ENCODE assay signal across 32 mouse cellular contexts in the genomic region with DNA sequence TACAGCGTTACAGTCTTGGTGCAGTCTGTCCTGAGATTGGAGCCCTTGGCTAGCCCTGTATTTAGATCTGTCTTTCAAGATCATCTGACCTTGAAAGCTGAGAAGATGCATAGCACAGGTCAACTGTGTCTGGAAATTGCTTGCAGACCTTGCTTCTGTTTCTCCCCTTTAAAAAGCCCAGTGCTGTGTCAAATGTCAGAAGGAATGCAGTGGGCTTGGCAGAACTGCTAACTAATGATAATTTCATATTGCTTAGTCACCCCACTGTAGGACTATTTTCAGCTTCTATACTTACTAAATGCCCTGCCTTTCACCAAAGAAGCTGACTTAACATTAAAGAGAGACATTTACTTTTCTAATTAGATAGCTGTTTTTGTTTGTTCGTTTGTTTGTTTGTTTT. TPM values are rescaled to one million over a fixed set of nuclear protein-coding genes. Genes with fewer than 3 reads are reported as not detected.
A peak's percentile ranks its signal among the peaks of the same experiment; 100 is the strongest.
DNase-seq lines count a peak whose midpoint lies in the region; ATAC-seq lines count a peak whose summit lies in the region.
"Had no signal": no experiment of that assay in that cellular context is flagged by ENCODE, and none has a peak within 500 bp of the region (broad histone marks: within the 10 kb centered on the region; RNA-seq: fewer than 3 reads in every experiment).

No protein-coding gene starts in this region.

- H3K9ac ChIP-seq in heart, embryonic 13.5 days = no peak overlapping the region
- H3K9ac ChIP-seq in kidney, embryonic 16.5 days (replicated peaks; ENCODE audit: low read length) = no peak overlapping the region
- H3K9ac ChIP-seq: intestine, embryonic 15.5 days; limb, embryonic 15.5 days; liver, embryonic 14.5 days; lung, embryonic 14.5 days; midbrain, embryonic 13.5 days; neural tube, embryonic 12.5 days had no signal

- no peak overlapping the region for H3K4me2 ChIP-seq in heart, embryonic 13.5 days
- no peak overlapping the region for H3K4me2 ChIP-seq in kidney, embryonic 16.5 days (replicated peaks; ENCODE audit: low read depth, low read length)
- H3K4me2 ChIP-seq: limb, embryonic 15.5 days; midbrain, embryonic 13.5 days; neural tube, embryonic 12.5 days had no signal

- H3K27ac ChIP-seq in heart, embryonic 13.5 days (replicated peaks) = peak overlapping the region; percentile 63
- H3K27ac ChIP-seq in kidney, embryonic 16.5 days (ENCODE audit: low read length) = peak overlapping the region; percentile 36
- H3K27ac ChIP-seq: hindbrain, embryonic 10.5 days; intestine, embryonic 15.5 days; left cerebral cortex, adult 2 months; limb, embryonic 15.5 days; liver, embryonic 14.5 days; midbrain, embryonic 13.5 days; neural tube, embryonic 12.5 days had no signal

- intact Hi-C loops in heart, postnatal 36 days (cut with DNase I) = no loop called here

- WGBS in heart, embryonic 13.5 days = 57% methylated on average over 2 of the region's 2 CpGs
- 79% methylated on average over 2 of the region's 2 CpGs for WGBS in kidney, embryonic 16.5 days

- no peaks in the 10 kb centered on the region for H3K9me3 ChIP-seq in heart, embryonic 13.5 days
- no peaks in the 10 kb centered on the region for H3K9me3 ChIP-seq in kidney, embryonic 16.5 days (ENCODE audit: low read length)
- H3K9me3 ChIP-seq: hindbrain, embryonic 10.5 days; intestine, embryonic 15.5 days; limb, embryonic 15.5 days; megakaryocyte, embryonic 14.5 days; midbrain, embryonic 13.5 days; neural tube, embryonic 12.5 days had no signal

- H3K36me3 ChIP-seq in heart, embryonic 13.5 days = no peaks in the 10 kb centered on the region
- no peaks in the 10 kb centered on the region for H3K36me3 ChIP-seq in kidney, embryonic 16.5 days (ENCODE audit: insufficient read depth, low read length)
- H3K36me3 ChIP-seq: hindbrain, embryonic 10.5 days; intestine, embryonic 15.5 days; limb, embryonic 15.5 days; midbrain, embryonic 13.5 days; neural tube, embryonic 12.5 days had no signal

- no peak for DNase-seq in heart, postnatal 36 days
- no peak for DNase-seq in kidney, postnatal 25 days
- DNase-seq in embryo, embryonic 11 days = peak; percentile 24
- DNase-seq in skeletal muscle tissue, adult 2 months (ENCODE audit: low read depth, low spot score) = peak; percentile 80
- no peak for DNase-seq in cerebellum, postnatal 25 days
- DNase-seq: adrenal gland, postnatal 25 days; cerebellum, adult 9-11 months; kidney, postnatal 4 days; left cerebral cortex, postnatal 4 days; lung, postnatal 36 days; retina, postnatal 1 day; right cerebral cortex, postnatal 25 days; thymus, postnatal 25 days had no signal

- no peaks in the 10 kb centered on the region for H3K27me3 ChIP-seq in heart, embryonic 13.5 days (replicated peaks)
- no peaks in the 10 kb centered on the region for H3K27me3 ChIP-seq in kidney, embryonic 16.5 days (ENCODE audit: insufficient read depth, low read length)
- H3K27me3 ChIP-seq: intestine, embryonic 15.5 days; limb, embryonic 15.5 days; megakaryocyte, embryonic 14.5 days; midbrain, embryonic 13.5 days; neural tube, embryonic 12.5 days had no signal

- ATAC-seq in heart, embryonic 13.5 days (ENCODE audit: extremely low read depth, insufficient number of reproducible peaks, low FRiP score, low TSS enrichment) = no peak
- ATAC-seq in kidney, embryonic 16.5 days (ENCODE audit: low FRiP score, low TSS enrichment) = no peak
- no peak for ATAC-seq in cerebellum, adult (ENCODE audit: insufficient number of reproducible peaks, low FRiP score, low TSS enrichment)
- ATAC-seq: hindbrain, embryonic 16.5 days; intestine, embryonic 15.5 days; midbrain, embryonic 13.5 days had no signal

- no peak overlapping the region for H3K4me3 ChIP-seq in heart, embryonic 13.5 days
- H3K4me3 ChIP-seq in kidney, embryonic 16.5 days (ENCODE audit: low read length) = no peak overlapping the region
- H3K4me3 ChIP-seq: hindbrain, embryonic 10.5 days; intestine, embryonic 15.5 days; left cerebral cortex, adult 2 months; limb, embryonic 15.5 days; megakaryocyte, embryonic 14.5 days; midbrain, embryonic 13.5 days; neural tube, embryonic 12.5 days had no signal

- peaks cover 31% of the 10 kb centered on the region for H3K4me1 ChIP-seq in heart, embryonic 13.5 days
- H3K4me1 ChIP-seq in kidney, embryonic 16.5 days (ENCODE audit: insufficient read depth, low read length) = peaks cover 7% of the 10 kb centered on the region
- H3K4me1 ChIP-seq: hindbrain, embryonic 10.5 days; intestine, embryonic 15.5 days; limb, embryonic 15.5 days; midbrain, embryonic 13.5 days; neural tube, embryonic 12.5 days had no signal

RNA-seq across cellular contexts. Expression of gene Asb15, which starts 27.5 kb away (rescaled TPM):
- polyA plus RNA-seq in heart, embryonic 13.5 days (2015; fragmentation: Nextera tagmentation; extraction: Ambion mirVana) = 0.14 and 0.16 TPM in 2 replicates
- 10 to 100 TPM; 52.2 to 59.3 TPM for total RNA-seq in heart, postnatal 36 days (2021)
- polyA plus RNA-seq in kidney, embryonic 16.5 days (2015; fragmentation: Nextera tagmentation; extraction: Ambion mirVana) = 0.52 and 0.69 TPM in 2 replicates
- total RNA-seq: adrenal gland, postnatal 25 days; layer of hippocampus, postnatal 10 days; left cerebral cortex, adult 2 months; left cerebral cortex, postnatal 4 days had no signal
- polyA plus RNA-seq: forebrain, embryonic 11.5 days; hindbrain, embryonic 10.5 days; intestine, embryonic 15.5 days; limb, embryonic 15.5 days; midbrain, embryonic 13.5 days; neural tube, embryonic 12.5 days; stomach, embryonic 14.5 days had no signal

RNA-seq across cellular contexts. Expression of gene Ndufa5, which starts 27.7 kb away (rescaled TPM):
- polyA plus RNA-seq in heart, embryonic 13.5 days (2015; fragmentation: Nextera tagmentation; extraction: Ambion mirVana) = 619 and 704 TPM in 2 replicates
- total RNA-seq in heart, postnatal 36 days (2021) = 1,000 to 10,000 TPM; 1,562 to 1,637 TPM
- 348 and 350 TPM in 2 replicates for polyA plus RNA-seq in kidney, embryonic 16.5 days (2015; fragmentation: Nextera tagmentation; extraction: Ambion mirVana)

RNA-seq across cellular contexts. Expression of gene Iqub, which starts 40.6 kb away (rescaled TPM):
- 0.27 and 0.31 TPM in 2 replicates for polyA plus RNA-seq in heart, embryonic 13.5 days (2015; fragmentation: Nextera tagmentation; extraction: Ambion mirVana)
- total RNA-seq in heart, postnatal 36 days (2021) = under 1 TPM; 0.42 to 0.46 TPM
- 0.05 and 0.12 TPM in 2 replicates for polyA plus RNA-seq in kidney, embryonic 16.5 days (2015; fragmentation: Nextera tagmentation; extraction: Ambion mirVana)
- polyA plus RNA-seq: intestine, embryonic 15.5 days; kidney, embryonic 14.5 days; stomach, embryonic 14.5 days had no signal

RNA-seq across cellular contexts. Expression of gene Lmod2, which starts 42.1 kb away (rescaled TPM):
- polyA plus RNA-seq in heart, embryonic 13.5 days (2015; fragmentation: Nextera tagmentation; extraction: Ambion mirVana) = 42.8 and 46.8 TPM in 2 replicates
- 1,000 to 10,000 TPM in 1 of 2 experiments, 100 to 1,000 TPM in 1; 760 to 1,125 TPM for total RNA-seq in heart, postnatal 36 days (2021)
- 0.12 and 0.32 TPM in 2 replicates for polyA plus RNA-seq in kidney, embryonic 16.5 days (2015; fragmentation: Nextera tagmentation; extraction: Ambion mirVana)
- total RNA-seq: layer of hippocampus, postnatal 10 days; left cerebral cortex, adult 2 months; left cerebral cortex, postnatal 4 days had no signal
- polyA plus RNA-seq: brain, embryonic 14.5 days; cortical plate, adult 2 months; forebrain, embryonic 11.5 days; hindbrain, embryonic 10.5 days; hindbrain, embryonic 16.5 days; intestine, embryonic 15.5 days; kidney, embryonic 14.5 days; midbrain, embryonic 13.5 days; neural tube, embryonic 12.5 days; stomach, embryonic 14.5 days had no signal

Comparison
In these comparisons a context has a peak if more than half of its experiments do, and no peak if none do; other contexts are left out.
1. DNase-seq: peak in embryo, embryonic 11 days (single experiment) and skeletal muscle tissue, adult 2 months (single experiment); none in heart, postnatal 36 days (0 of 2), kidney, postnatal 25 days (0 of 2) and cerebellum, postnatal 25 days (0 of 2).